ENCODE assay signal across 13 mouse cellular contexts in the genomic region with DNA sequence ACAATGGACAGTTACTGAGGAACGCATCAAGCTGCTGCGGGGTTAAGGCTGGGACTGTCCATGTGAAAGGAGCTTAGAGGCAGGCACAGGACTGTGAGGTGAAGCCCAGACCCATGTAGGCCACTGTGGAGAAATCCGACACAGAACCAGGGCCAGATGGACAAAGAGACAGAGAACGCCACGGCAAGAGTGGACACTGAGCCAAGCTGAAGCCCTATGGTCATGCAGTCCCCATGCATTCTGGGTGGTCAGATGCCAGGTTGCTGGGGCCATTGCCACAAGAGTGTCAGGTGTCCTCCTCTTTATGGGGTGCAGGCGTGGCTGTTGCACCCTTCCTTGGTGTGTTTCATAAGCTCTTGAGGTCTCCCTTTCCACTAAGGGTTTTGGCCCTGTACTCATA. TPM values are rescaled to one million over a fixed set of nuclear protein-coding genes. Genes with fewer than 3 reads are reported as not detected.
A peak's percentile ranks its signal among the peaks of the same experiment; 100 is the strongest.
DNase-seq lines count a peak whose midpoint lies in the region; ATAC-seq lines count a peak whose summit lies in the region.
"Had no signal": no experiment of that assay in that cellular context is flagged by ENCODE, and none has a peak within 500 bp of the region (broad histone marks: within the 10 kb centered on the region; RNA-seq: fewer than 3 reads in every experiment).

No protein-coding gene starts in this region.

- H3K36me3 ChIP-seq in hindbrain, embryonic 10.5 days = peaks cover 76% of the 10 kb centered on the region
- no peaks in the 10 kb centered on the region; the same call in 1 of the 2 replicates for H3K36me3 ChIP-seq in hindbrain, embryonic 14.5 days (replicated peaks; ENCODE audit: control insufficient read depth, insufficient read depth)
- H3K36me3 ChIP-seq in hindbrain, embryonic 13.5 days = no peaks in the 10 kb centered on the region

- DNase-seq in hindbrain, embryonic 10.5 days (ENCODE audit: low spot score) = no peak
- DNase-seq in hindbrain, embryonic 14.5 days (ENCODE audit: low spot score) = no peak
- peak; percentile 27 for DNase-seq in A20 (ENCODE audit: low read depth, low spot score)
- peak; percentile 74 to 85 for DNase-seq in cerebellum, postnatal 10 days
- no peak for DNase-seq in frontal cortex, postnatal 36 days (ENCODE audit: low spot score in 2 of 2)
- no peak for DNase-seq in gastrocnemius, postnatal 14 days
- DNase-seq in thymus, adult 18-20 months = no peak
- DNase-seq: adrenal gland, adult 2 months; heart, adult 18-20 months; lung, adult 18-20 months had no signal

- peaks cover 57% of the 10 kb centered on the region for H3K4me1 ChIP-seq in hindbrain, embryonic 10.5 days (replicated peaks)
- H3K4me1 ChIP-seq in hindbrain, embryonic 14.5 days (replicated peaks; ENCODE audit: control insufficient read depth, insufficient read depth, low read length) = peaks cover 21% of the 10 kb centered on the region
- H3K4me1 ChIP-seq in hindbrain, embryonic 13.5 days (replicated peaks) = peaks cover 53% of the 10 kb centered on the region

- H3K27ac ChIP-seq in hindbrain, embryonic 10.5 days = peak overlapping the region; percentile 75
- H3K27ac ChIP-seq in hindbrain, embryonic 14.5 days = no peak overlapping the region
- H3K27ac ChIP-seq in hindbrain, embryonic 13.5 days = peak overlapping the region; percentile 82

- no peaks in the 10 kb centered on the region for H3K27me3 ChIP-seq in hindbrain, embryonic 10.5 days (ENCODE audit: insufficient read depth, poor library complexity, severe bottlenecking)
- H3K27me3 ChIP-seq in hindbrain, embryonic 14.5 days (ENCODE audit: control insufficient read depth, insufficient read depth, low read length) = no peaks in the 10 kb centered on the region
- H3K27me3 ChIP-seq in hindbrain, embryonic 13.5 days = no peaks in the 10 kb centered on the region
- H3K27me3 ChIP-seq: Patski had no signal

- H3K4me2 ChIP-seq in hindbrain, embryonic 14.5 days (replicated peaks) = no peak overlapping the region
- no peak overlapping the region for H3K4me2 ChIP-seq in hindbrain, embryonic 13.5 days

- no peak overlapping the region for H3K4me3 ChIP-seq in hindbrain, embryonic 10.5 days
- H3K4me3 ChIP-seq in hindbrain, embryonic 14.5 days (replicated peaks; ENCODE audit: low read length) = no peak overlapping the region
- no peak overlapping the region for H3K4me3 ChIP-seq in hindbrain, embryonic 13.5 days
- H3K4me3 ChIP-seq: erythroblast, embryonic 14.5 days had no signal

- no peaks in the 10 kb centered on the region for H3K9me3 ChIP-seq in hindbrain, embryonic 10.5 days
- no peaks in the 10 kb centered on the region for H3K9me3 ChIP-seq in hindbrain, embryonic 14.5 days (ENCODE audit: control insufficient read depth, low read length)
- no peaks in the 10 kb centered on the region for H3K9me3 ChIP-seq in hindbrain, embryonic 13.5 days

- intact Hi-C loops in gastrocnemius, postnatal 14 days (cut with DNase I; ENCODE audit: low total_unique reads) = no loop called here

- H3K9ac ChIP-seq in hindbrain, embryonic 14.5 days = no peak overlapping the region
- no peak overlapping the region for H3K9ac ChIP-seq in hindbrain, embryonic 13.5 days

- ATAC-seq in hindbrain, embryonic 14.5 days (ENCODE audit: low FRiP score) = no peak
- 0 out of 2 replicates have a peak, but pooled peaks have one; percentile 4 for ATAC-seq in hindbrain, embryonic 13.5 days (ENCODE audit: low FRiP score)
- ATAC-seq: Patski had no signal

- 87% methylated on average over 6 of the region's 6 CpGs for WGBS in hindbrain, embryonic 10.5 days
- 92% methylated on average over 6 of the region's 6 CpGs for whole genome bisulfite sequencing in hindbrain, embryonic 14.5 days
- WGBS in hindbrain, embryonic 13.5 days = 90% methylated on average over 6 of the region's 6 CpGs

RNA-seq across cellular contexts. Expression of a gene that starts 49.7 kb away (rescaled TPM):
- 21.9 and 22.8 TPM in 2 replicates for polyA plus RNA-seq in hindbrain, embryonic 10.5 days (2016; fragmentation: Nextera tagmentation; extraction: Ambion mirVana)
- 10.7 and 11.2 TPM in 2 replicates for polyA plus RNA-seq in hindbrain, embryonic 14.5 days (2014; fragmentation: Nextera tagmentation; extraction: Ambion mirVana)
- 10.2 and 10.6 TPM in 2 replicates for polyA plus RNA-seq in hindbrain, embryonic 13.5 days (2015; fragmentation: Nextera tagmentation; extraction: Ambion mirVana)
- total RNA-seq in gastrocnemius, postnatal 14 days (2021) = 10 to 100 TPM; 48.0 to 56.4 TPM

RNA-seq across cellular contexts. Expression of a gene that starts 60.0 kb away (rescaled TPM):
- polyA plus RNA-seq in hindbrain, embryonic 10.5 days (2016; fragmentation: Nextera tagmentation; extraction: Ambion mirVana) = 0.09 and 0.26 TPM in 2 replicates
- polyA plus RNA-seq in hindbrain, embryonic 14.5 days (2014; fragmentation: Nextera tagmentation; extraction: Ambion mirVana) = not detected in 2 replicates
- polyA plus RNA-seq in hindbrain, embryonic 13.5 days (2015; fragmentation: Nextera tagmentation; extraction: Ambion mirVana) = not detected in 2 replicates
- not detected for total RNA-seq in gastrocnemius, postnatal 14 days (2021)
- total RNA-seq: adrenal gland, adult 2 months; heart, adult 18-20 months had no signal
- polyA plus RNA-seq: erythroblast, embryonic 14.5 days; Patski had no signal

Comparison
In these comparisons a context has a peak if more than half of its experiments do, and no peak if none do; other contexts are left out.
1. DNase-seq: peak in A20 (single experiment) and cerebellum, postnatal 10 days (2 of 2); none in hindbrain, embryonic 10.5 days (single experiment), hindbrain, embryonic 14.5 days (single experiment), frontal cortex, postnatal 36 days (0 of 2), gastrocnemius, postnatal 14 days (single experiment) and thymus, adult 18-20 months (0 of 2).